Mouse (Mus musculus): ENCODE data around the gene Nfkbil1.

Gene Nfkbil1

DNA sequence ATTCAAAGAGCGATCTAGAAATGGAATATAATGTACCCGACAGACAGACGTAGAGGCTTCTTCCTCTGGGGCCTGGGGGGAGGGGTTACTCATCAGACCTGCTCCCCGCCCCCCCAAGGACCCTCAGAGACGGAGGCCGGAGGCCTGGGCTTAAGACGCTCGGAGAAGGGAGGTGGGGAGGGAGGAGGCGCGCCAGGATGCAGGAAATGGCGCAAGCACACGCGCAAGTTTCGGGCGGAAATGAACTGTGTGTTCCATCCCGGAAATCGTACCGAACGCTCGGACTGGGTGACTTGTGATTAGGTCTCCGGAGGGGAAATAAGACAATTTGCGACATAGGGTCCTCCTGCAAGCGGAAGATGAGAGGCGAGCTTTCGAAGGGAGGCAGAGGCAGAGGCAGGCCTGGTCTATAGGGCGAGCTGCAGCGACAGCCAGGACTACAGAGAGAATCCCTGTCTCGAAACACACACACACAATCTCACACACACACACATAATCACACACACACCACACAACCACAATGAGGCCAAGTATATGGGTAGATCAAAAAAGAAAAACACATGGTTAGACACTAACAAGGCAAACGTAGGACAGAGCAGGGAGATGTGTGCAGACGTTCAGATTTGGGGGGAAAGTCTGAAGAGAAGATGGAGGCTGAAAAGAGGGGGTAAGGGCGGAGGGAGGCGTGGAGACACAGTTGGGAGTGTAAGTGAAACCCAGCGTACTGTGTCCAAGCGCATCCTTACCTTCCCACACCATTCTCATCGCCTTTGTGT is at the start of gene Nfkbil1:
Gene Nfkbil1, minus strand, starts transcription at position 179 of the 776 bp plus-strand sequence.
- DNase-seq: peak; percentile 84

DNA sequence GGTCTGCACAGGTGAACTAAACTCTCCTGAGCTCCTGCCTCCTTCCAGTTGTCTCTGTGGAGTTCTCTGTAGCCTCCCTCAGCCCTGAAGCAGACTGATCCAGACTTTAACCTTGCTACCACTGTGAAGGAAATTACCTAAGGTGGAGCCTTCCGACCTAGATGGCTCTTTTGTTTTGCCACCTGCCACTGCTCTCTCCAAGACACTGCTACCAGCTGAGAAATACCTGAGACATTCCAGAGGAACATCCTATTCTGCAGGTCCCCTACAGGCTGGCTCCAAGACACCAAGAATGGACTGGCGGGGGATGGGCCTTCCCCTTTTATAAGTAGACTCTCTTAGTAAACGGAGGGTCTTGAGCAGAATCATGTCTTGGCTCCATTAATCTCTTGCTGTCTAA is 44.7 kb upstream of the Nfkbil1 start:
- no peak for DNase-seq

DNA sequence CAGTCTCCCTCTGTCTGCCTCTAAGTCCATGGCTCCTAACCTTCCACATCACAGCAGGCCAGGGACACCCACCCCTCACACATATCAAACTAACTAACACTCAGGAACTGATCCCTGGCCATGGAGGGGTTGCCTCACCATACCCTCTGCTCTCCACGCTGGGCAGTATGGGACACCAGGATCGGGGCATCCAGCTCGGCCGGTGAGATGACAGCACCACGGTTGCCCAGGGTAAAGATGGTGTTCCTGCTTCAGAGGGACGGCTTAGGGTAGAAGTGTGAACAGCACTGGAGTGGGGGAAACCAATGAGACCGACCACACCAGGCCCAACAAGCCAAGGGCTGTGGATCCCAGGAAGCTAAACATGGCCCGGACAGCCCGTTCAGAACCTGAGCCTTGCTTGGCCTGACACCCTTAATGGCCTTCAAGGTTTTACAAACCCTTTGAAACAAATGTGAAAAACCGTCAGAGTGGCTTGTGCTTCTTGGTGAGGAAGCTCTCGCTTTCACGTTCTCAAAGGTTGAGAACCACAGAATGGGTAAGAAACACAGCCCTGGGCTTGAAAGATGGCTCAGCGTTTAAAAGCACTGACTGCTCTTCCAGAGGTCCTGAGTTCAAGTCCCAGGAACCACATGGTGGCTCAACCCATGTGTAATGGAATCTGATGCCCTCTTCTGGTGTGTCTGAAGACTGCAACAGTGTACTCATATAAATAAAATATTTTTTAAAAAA is 43.5 kb upstream of the Nfkbil1 start:
- no peak for DNase-seq

DNA sequence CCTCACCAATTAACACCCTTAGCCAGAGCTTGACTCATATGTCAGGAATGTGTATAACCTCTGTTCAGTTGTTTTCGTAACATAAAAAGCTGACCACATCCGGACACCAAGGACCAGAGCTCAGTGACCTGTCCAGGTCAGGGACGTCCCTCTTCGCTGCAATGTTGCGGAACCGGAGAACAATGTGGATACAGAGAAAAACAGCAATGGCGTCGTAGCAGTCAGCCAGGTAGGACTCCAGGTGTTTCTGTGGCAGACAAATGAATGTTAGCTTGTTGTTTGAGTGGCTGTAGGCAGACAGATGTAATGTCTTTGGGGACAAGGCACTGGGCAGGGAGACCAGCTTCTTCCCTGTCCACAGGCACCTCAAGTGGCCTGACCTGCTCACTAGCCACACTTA is 42.5 kb upstream of the Nfkbil1 start:
- DNase-seq: no peak

DNA sequence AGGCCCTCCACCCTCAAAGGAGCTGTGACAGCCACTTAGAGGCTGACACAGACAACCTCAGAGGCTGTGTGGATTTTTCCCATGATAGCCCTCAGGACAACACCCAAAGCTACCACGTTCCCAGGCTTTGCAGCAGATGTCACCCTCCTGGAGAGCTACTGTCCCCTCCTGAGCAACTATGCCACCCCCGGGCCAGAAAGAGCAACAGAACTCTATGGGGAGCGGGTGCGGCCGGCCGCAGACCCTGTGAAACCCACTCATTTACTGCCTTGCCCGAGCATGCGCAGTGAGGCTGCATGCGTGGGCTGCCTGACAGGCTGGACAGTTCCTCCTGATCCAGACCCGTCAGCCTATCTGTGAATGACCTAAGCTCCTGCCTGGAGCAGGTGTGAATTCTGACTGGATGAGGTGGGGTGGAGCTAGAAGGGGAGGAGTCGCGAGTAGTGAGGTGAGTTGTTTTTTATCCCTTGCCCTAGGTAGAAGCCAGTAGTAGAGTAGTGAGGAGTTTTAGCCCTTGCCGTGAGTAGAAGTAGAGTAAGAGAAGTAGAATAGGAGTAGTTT is 40.8 kb upstream of the Nfkbil1 start:
- DNase-seq: no peak

GRCm38 (mm10) chr17:35274770-35275169 is 39.2 kb upstream of the Nfkbil1 start:
- DNase-seq: peak; percentile 91

- no peak for DNase-seq
Measured at GRCm38 (mm10) chr17:35272249-35272648, 36.7 kb upstream of the Nfkbil1 start.

- DNase-seq: peak; percentile 70
Measured at GRCm38 (mm10) chr17:35269653-35270347, 34.2 kb upstream of the Nfkbil1 start.

GRCm38 (mm10) chr17:35267399-35268086 is 32.0 kb upstream of the Nfkbil1 start:
- DNase-seq: peak; percentile 22

- DNase-seq: peak; percentile 20
Measured at GRCm38 (mm10) chr17:35263523-35263883, 27.9 kb upstream of the Nfkbil1 start.

DNA sequence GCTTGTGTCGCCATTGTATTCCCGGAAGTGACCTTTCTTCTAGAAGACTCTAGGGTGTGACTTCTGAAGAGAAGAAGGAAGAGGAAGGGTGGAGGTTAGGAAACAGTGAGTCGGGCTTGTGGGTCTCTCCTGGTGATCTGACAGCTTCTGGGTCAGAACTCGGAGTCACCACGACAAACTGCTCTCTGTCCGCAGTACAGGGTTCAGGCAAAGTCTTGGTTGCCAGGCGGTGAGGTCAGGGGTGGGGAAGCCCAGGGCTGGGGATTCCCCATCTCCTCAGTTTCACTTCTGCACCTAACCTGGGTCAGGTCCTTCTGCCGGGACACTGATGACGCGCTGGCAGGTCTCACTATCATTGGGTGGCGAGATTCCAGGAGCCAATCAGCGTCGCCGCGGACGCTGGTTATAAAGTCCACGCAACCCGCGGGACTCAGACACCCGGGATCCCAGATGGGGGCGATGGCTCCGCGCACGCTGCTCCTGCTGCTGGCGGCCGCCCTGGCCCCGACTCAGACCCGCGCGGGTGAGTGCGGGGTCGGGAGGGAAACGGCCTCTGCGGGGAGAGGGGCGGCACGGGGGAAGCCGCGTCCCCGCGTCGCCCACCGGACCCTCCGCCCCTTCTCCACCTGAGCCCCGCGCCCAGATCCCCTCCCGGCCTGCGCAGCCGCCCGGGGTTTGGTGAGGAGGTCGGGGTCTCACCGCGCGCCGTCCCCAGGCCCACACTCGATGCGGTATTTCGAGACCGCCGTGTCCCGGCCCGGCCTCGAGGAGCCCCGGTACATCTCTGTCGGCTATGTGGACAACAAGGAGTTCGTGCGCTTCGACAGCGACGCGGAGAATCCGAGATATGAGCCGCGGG is 27.3 kb upstream of the Nfkbil1 start, which contains the start of gene H2-D1:
Gene H2-D1, plus strand, starts transcription at position 67 of the 859 bp plus-strand sequence.
- peak; percentile 99 for DNase-seq

DNA sequence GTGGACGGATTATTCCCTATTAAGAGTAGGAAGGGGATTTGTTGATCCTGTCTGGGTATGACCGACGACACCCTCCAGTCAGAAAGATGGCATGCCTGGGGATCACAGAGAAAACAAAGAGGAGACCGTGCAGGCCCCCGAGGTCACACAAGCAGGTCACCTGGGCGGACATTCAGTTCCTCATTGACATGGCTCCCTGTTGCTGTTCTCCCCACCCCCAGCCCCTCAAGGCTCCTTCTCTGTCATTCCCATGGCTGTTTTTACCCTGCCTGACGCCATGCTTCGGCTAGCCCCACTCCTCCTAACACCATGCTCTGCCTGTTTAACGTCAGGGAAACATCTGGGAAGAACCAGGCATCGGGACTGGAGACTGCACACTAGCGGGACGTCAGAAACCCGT is 26.1 kb upstream of the Nfkbil1 start:
- DNase-seq: no peak

DNA sequence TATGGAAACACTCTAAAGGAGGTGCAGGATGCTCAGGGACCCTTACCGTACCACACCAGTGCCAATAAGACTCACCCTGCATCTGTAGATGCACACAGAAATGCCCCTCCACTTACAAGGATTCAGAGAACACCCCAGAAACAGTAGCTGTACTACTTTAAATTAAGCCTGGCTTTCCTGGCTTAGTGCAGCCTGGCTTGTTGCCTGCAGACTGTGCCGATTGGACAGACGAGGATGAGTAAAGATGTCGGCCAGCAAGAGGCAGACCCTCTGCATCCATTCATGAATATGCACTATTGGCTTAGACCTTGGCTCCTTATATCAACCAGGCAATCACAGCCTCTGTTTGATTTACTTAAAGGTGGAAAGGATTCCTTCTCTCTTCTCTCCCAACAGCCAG is 24.0 kb upstream of the Nfkbil1 start:
- no peak for DNase-seq

- peak; percentile 32 for DNase-seq
Measured at GRCm38 (mm10) chr17:35258492-35259478, 23.2 kb upstream of the Nfkbil1 start.

DNA sequence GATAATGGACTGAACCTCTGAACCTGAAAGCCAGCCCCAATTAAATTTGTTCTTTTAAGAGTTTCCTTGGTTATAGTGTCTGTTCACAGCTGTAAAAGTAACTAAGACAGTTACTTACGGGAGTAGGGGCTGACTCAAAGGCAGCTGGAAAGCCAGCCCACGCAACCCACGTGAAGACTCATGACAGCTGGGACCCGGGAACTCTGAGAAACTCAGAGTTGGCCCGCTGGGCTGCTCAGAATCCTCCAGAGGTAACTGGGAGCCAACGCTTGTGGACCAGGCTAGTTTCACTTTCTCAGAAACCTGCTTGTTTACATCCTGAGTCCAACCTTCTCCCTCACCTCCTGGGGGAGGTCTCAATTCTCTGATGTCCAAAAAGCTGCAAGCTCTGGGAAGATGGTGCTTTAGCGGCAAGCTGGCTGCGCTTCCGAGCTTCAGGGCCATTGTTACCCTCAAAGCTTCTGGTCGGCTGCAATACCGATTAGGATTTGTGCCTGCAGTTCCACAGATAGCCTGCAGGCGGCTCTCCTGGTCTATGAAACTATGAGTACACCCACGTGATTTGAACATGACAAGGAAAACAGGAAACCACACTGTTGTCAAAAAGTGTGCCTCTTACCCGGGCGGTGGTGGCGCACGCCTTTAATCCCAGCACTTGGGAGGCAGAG is 22.4 kb upstream of the Nfkbil1 start:
- DNase-seq: peak; percentile 95

DNA sequence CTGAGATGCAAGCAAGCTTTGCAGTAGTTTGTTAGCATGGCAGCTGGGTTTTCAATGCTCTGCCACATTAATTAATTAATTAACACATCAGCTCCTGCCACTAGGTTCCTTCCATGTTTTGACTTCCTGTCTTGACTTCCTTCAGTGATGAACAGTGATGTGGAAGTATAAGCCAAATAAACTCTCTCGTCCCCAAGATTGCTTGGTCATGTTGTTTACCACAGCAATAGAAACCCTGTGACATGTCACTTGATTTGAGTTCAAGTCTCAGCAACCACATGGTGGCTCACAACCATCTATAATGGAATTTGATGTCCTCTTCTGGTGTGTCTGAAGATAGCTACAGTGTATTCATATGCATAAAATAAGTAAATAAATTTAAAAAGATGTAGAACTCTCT is 21.8 kb upstream of the Nfkbil1 start:
- no peak for DNase-seq

DNA sequence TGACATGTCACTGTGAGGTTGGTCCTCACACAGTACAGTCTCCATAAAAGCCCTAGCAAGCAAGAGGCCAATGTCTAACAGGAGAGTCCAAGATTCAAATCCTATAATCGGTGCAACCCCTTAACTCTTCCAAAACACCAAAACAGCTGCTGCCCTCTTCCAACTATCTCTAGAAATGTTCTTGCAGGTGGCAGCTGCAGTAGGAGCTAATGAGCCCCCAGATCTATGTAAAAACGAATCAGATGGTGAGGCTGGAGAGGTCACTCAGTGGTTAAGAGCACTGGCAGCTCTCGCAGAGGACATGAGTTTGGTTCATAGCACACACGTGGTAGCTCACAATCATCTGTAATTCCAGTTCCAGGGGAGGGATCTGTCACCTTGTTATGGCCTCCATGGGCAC is 20.1 kb upstream of the Nfkbil1 start:
- DNase-seq: no peak

- no peak for DNase-seq
Measured at GRCm38 (mm10) chr17:35255301-35255700, 19.7 kb upstream of the Nfkbil1 start.

DNA sequence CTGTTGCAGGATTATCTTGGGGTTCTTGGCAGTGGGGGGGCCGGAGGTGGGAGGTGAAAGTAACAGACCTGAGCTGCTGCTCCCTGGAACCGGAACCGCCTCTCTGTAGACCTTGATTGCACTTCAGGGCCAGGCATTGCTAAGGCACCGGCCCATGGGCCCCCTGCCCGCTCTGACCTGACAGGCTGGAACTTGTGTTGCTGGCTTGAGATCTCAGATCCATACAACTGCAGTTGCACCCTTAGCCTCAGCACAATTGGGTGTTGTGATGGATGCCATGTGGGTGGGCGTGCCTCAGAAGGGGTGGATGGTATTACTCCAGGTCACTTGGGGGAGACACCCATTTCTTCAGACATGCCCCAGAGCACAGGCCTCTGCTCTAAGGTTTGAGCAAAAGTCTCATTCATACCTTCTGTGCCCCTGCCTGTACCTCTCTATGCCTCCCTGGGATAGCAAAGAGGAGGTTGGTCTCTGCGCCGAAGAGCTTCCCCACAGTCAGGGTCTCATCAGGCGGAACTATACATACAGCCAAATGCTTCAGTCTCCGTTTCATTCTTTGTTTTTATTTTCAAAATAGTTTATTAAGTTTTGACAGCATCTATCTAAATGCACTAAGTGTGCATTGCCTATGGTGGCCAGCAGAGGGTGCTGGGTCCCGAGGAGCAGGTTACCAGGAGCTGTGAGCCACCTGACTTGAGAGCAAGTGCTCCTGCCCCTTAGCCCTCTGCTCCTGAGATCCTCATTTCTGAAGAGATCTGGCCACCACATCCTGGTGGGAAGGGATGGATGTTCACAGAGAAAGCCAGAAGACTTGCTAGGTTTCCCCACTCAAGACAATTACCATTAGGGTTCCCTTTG is 18.9 kb upstream of the Nfkbil1 start:
- DNase-seq: peak; percentile 88

Data from thymus, postnatal 4 days (tissue).